10 mouse cellular contexts compared by ENCODE assay signal in the genomic region with DNA sequence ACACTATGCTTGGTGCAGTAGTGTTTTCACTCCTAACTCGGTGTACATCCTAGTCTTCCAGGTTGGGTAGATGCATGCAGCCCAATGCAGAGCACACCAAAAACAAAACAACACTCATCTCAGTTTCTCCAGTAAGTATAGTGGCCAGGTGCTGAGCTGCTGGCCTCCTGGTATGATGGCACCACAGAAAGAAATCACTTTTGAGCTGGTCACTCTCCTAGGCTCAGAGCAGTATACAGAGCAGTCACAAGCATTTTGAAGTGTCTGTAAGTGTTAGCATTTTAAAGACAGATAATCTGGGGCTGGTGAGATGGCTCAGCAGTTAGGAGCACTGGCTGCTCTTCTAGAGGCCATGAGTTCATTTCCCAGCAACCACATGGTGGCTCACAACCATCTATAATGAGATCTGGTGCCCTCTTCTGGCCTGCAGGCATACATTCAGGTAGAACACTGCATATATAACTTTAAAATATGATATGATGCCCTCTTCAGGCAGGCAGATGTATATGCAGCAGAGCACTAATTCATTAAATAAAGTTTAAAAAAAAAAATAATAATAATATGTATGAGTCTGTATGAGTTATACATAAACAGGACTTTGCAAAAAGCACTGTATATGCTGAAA. TPM values are rescaled to one million over a fixed set of nuclear protein-coding genes. Genes with fewer than 3 reads are reported as not detected.
DNase-seq lines count a peak whose midpoint lies in the region; ATAC-seq and TF ChIP-seq lines count a peak whose summit lies in the region.
"Had no signal": no experiment of that assay in that cellular context is flagged by ENCODE, and none has a peak within 500 bp of the region (broad histone marks: within the 10 kb centered on the region; RNA-seq: fewer than 3 reads in every experiment).

No protein-coding gene starts in this region.

- H3K27ac ChIP-seq in lung, postnatal 0 days (ENCODE audit: low read length): no peak overlapping the region
- no peak overlapping the region for H3K27ac ChIP-seq in ES-Bruce4 (ENCODE audit: insufficient read depth, low read length)

- H3K4me3 ChIP-seq in lung, postnatal 0 days (ENCODE audit: low read depth, low read length): no peak overlapping the region
- no peak overlapping the region for H3K4me3 ChIP-seq in lung, adult 2 months (replicated peaks; ENCODE audit: extremely low read depth, low read depth, low read length)
- H3K4me3 ChIP-seq in ES-Bruce4 (ENCODE audit: low read depth, low read length): no peak overlapping the region

- DNase-seq in lung, postnatal 0 days (ENCODE audit: low spot score): peak; percentile 71
- DNase-seq in lung, adult 2 months: no peak
- peak; percentile 34 for DNase-seq in c-Kit-positive CD71-positive TER-119-positive erythroid progenitor cells, embryonic 14.5 days (ENCODE audit: low spot score)
- peak; percentile 17 for DNase-seq in retina, postnatal 1 day
- DNase-seq in gastrocnemius, postnatal 10 days: no peak
- DNase-seq in left cerebral cortex, postnatal 10 days (ENCODE audit: extremely low spot score in 1 of 2, low spot score in 2 of 2): no peak
- DNase-seq: cerebellum, adult 18-20 months; kidney, adult 11 months had no signal

- TF ChIP-seq POLR2A in lung, adult 2 months (IDR thresholded peaks at IDR 0.05; ENCODE audit: borderline replicate concordance, extremely low read depth, low read depth, low read length): no peak
- no peak for TF ChIP-seq POLR2A in ES-Bruce4 (IDR thresholded peaks at IDR 0.05; ENCODE audit: insufficient read depth, low read length)

- ATAC-seq in lung, postnatal 0 days: peak; percentile 25; the same call in 1 of the 2 replicates
- ATAC-seq in cerebellum, adult (ENCODE audit: insufficient number of reproducible peaks, low FRiP score, low TSS enrichment): no peak

- no peak for TF ChIP-seq EP300 in lung, postnatal 0 days (IDR thresholded peaks at IDR 0.05)
- no peak for TF ChIP-seq EP300 in ES-Bruce4 (IDR thresholded peaks at IDR 0.05; ENCODE audit: insufficient read depth, low read depth, low read length)

- no peaks in the 10 kb centered on the region for H3K9me3 ChIP-seq in lung, postnatal 0 days (ENCODE audit: low read length)
- no peaks in the 10 kb centered on the region for H3K9me3 ChIP-seq in ES-Bruce4 (replicated peaks; ENCODE audit: control insufficient read depth, insufficient read depth, low read length, poor library complexity, severe bottlenecking)

- H3K4me2 ChIP-seq in lung, postnatal 0 days (replicated peaks; ENCODE audit: low read depth, low read length): no peak overlapping the region

- no peak overlapping the region for H3K9ac ChIP-seq in lung, postnatal 0 days (replicated peaks; ENCODE audit: low read depth)
- no peak overlapping the region for H3K9ac ChIP-seq in ES-Bruce4 (ENCODE audit: low read depth, poor library complexity, severe bottlenecking)

- intact Hi-C loops in left cerebral cortex, postnatal 10 days (cut with DNase I): no loop called here

- 86% methylated on average over 1 of the region's 1 CpGs for WGBS in lung, postnatal 0 days
- 85% methylated on average over 1 of the region's 1 CpGs for WGBS in lung, adult 2 months

- TF ChIP-seq CTCF in lung, postnatal 0 days (IDR thresholded peaks at IDR 0.05): peak; percentile 75
- TF ChIP-seq CTCF in lung, adult 2 months (IDR thresholded peaks at IDR 0.05; ENCODE audit: insufficient read depth, low read length): no peak
- TF ChIP-seq CTCF in ES-Bruce4 (IDR thresholded peaks at IDR 0.05; ENCODE audit: low read depth, low read length): peak; percentile 17

- no peaks in the 10 kb centered on the region for H3K36me3 ChIP-seq in lung, postnatal 0 days (ENCODE audit: insufficient read depth, low read length)
- peaks cover 3% of the 10 kb centered on the region; the same call in 1 of the 2 replicates for H3K36me3 ChIP-seq in ES-Bruce4 (ENCODE audit: control insufficient read depth, insufficient read depth, low read length, poor library complexity, severe bottlenecking)

- H3K27me3 ChIP-seq in lung, postnatal 0 days (replicated peaks; ENCODE audit: insufficient read depth, low read length): no peaks in the 10 kb centered on the region
- no peaks in the 10 kb centered on the region for H3K27me3 ChIP-seq in ES-Bruce4 (ENCODE audit: control insufficient read depth, insufficient read depth, low read length, poor library complexity, severe bottlenecking)

- no peaks in the 10 kb centered on the region for H3K4me1 ChIP-seq in lung, postnatal 0 days (ENCODE audit: insufficient read depth, low read depth, low read length)
- H3K4me1 ChIP-seq in lung, adult 2 months (ENCODE audit: control insufficient read depth, insufficient read depth, low read length): no peaks in the 10 kb centered on the region
- no peaks in the 10 kb centered on the region for H3K4me1 ChIP-seq in ES-Bruce4 (ENCODE audit: control insufficient read depth, insufficient read depth, low read length)

RNA-seq across cellular contexts. Expression of a gene that starts 54.8 kb away (rescaled TPM):
- 20.0 and 26.2 TPM in 2 replicates for polyA plus RNA-seq in lung, postnatal 0 days (2015; fragmentation: Nextera tagmentation; extraction: Ambion mirVana)
- polyA plus RNA-seq in lung, adult 2 months (2012; rRNA removed): 7.3 TPM in 2 replicates
- 30.7 and 32.5 TPM in 2 replicates for polyA plus RNA-seq in ES-Bruce4 (2011; ENCODE audit: insufficient read depth, insufficient read length, low read depth, missing spikeins)
- total RNA-seq in gastrocnemius, postnatal 10 days (2021): 10 to 100 TPM; 29.3 to 32.0 TPM
- total RNA-seq in left cerebral cortex, postnatal 10 days (2021): 10 to 100 TPM; 23.6 to 25.8 TPM

Comparison
In these comparisons a context has a peak if more than half of its experiments do, and no peak if none do; other contexts are left out.
1. DNase-seq: peak in lung, postnatal 0 days (single experiment), c-Kit-positive CD71-positive TER-119-positive erythroid progenitor cells, embryonic 14.5 days (single experiment) and retina, postnatal 1 day (single experiment); none in lung, adult 2 months (single experiment), gastrocnemius, postnatal 10 days (single experiment) and left cerebral cortex, postnatal 10 days (0 of 2).